Mouse (Mus musculus): ENCODE data around the gene Lrrc2. TPM values are rescaled to one million over a fixed set of nuclear protein-coding genes. Genes with fewer than 3 reads are reported as not detected.

The Lrrc2 gene
- polyA plus RNA-seq, 1 experiment from 2014 or later: 1.2 TPM

Small RNA genes lying within 50 kb of the gene (microRNA-seq; reads per million reads assigned to microRNA genes)
- not detected for gene Gm24269

Other genes with a start within 250 kb of the Lrrc2 start
- gene Myl3, start 209.7 kb upstream of the Lrrc2 start, polyA plus RNA-seq (2015; fragmentation: Nextera tagmentation; extraction: Ambion mirVana): 0.39 and 0.48 TPM in 2 replicates
- gene Pth1r, start 204.4 kb upstream of the Lrrc2 start, polyA plus RNA-seq (2015; fragmentation: Nextera tagmentation; extraction: Ambion mirVana): 6.1 and 8.0 TPM in 2 replicates
- gene Prss42, start 153.4 kb upstream of the Lrrc2 start, polyA plus RNA-seq (2015; fragmentation: Nextera tagmentation; extraction: Ambion mirVana): not detected in 2 replicates
- gene Prss44, start 137.6 kb upstream of the Lrrc2 start, polyA plus RNA-seq (2015; fragmentation: Nextera tagmentation; extraction: Ambion mirVana): not detected in 2 replicates
- gene Prss43, start 124.9 kb upstream of the Lrrc2 start, polyA plus RNA-seq (2015; fragmentation: Nextera tagmentation; extraction: Ambion mirVana): not detected in 2 replicates
- 0.20 TPM in 1 of 2 replicates, not detected in the other for gene Prss45, start 117.0 kb upstream of the Lrrc2 start, polyA plus RNA-seq (2015; fragmentation: Nextera tagmentation; extraction: Ambion mirVana)
- not detected in 2 replicates for gene Prss46, start 107.0 kb upstream of the Lrrc2 start, polyA plus RNA-seq (2015; fragmentation: Nextera tagmentation; extraction: Ambion mirVana)
- gene Prss50, start 93.6 kb upstream of the Lrrc2 start, polyA plus RNA-seq (2015; fragmentation: Nextera tagmentation; extraction: Ambion mirVana): 0.29 and 0.47 TPM in 2 replicates
- 2.5 and 2.7 TPM in 2 replicates for gene Als2cl, start 71.7 kb upstream of the Lrrc2 start, polyA plus RNA-seq (2015; fragmentation: Nextera tagmentation; extraction: Ambion mirVana)
- gene Tmie, start 71.4 kb upstream of the Lrrc2 start, polyA plus RNA-seq (2015; fragmentation: Nextera tagmentation; extraction: Ambion mirVana): 4.0 and 5.7 TPM in 2 replicates
- not detected in 2 replicates for gene Fam240a, start 34.7 kb upstream of the Lrrc2 start, polyA plus RNA-seq (2015; fragmentation: Nextera tagmentation; extraction: Ambion mirVana)
- not detected in 2 replicates for gene Tdgf1, start 5.4 kb upstream of the Lrrc2 start, polyA plus RNA-seq (2015; fragmentation: Nextera tagmentation; extraction: Ambion mirVana)
- 0.20 TPM in 1 of 2 replicates, not detected in the other for gene Rtp3, start 39.0 kb downstream of the Lrrc2 start, polyA plus RNA-seq (2015; fragmentation: Nextera tagmentation; extraction: Ambion mirVana)
- gene Ltf, start 67.7 kb downstream of the Lrrc2 start, polyA plus RNA-seq (2015; fragmentation: Nextera tagmentation; extraction: Ambion mirVana): 0.45 and 2.4 TPM in 2 replicates
- 1.2 and 1.4 TPM in 2 replicates for gene Ccrl2, start 106.0 kb downstream of the Lrrc2 start, polyA plus RNA-seq (2015; fragmentation: Nextera tagmentation; extraction: Ambion mirVana)
- 44.3 and 52.4 TPM in 2 replicates for gene Lrrfip2, start 166.0 kb downstream of the Lrrc2 start, polyA plus RNA-seq (2015; fragmentation: Nextera tagmentation; extraction: Ambion mirVana)

All from midbrain, embryonic 16.5 days (tissue).